Mouse (Mus musculus) liver, embryonic 13.5 days (tissue): Measurements from ENCODE around the gene Nprl3. TPM values are rescaled to one million over a fixed set of nuclear protein-coding genes. Genes with fewer than 3 reads are reported as not detected.

ENCODE experiments used
- ATAC-seq: fragments of 200-750 bp; cut with Nextera tagmentation; 2 replicates; pipeline ENCODE4 v1.8.0; 2017; ENCODE audit warnings: low read depth, mild to moderate bottlenecking, moderate number of reproducible peaks, moderate library complexity
- DNase-seq: peaks from one replicate; pipeline ENCODE4 v3.0.0; 2022
- H3K27ac ChIP-seq: fragments of 300-500 bp; sonication (generic); 2 replicates; pipeline ENCODE4 v1.5.1; 2015; ENCODE audit warnings: moderate library complexity, mild to moderate bottlenecking, inconsistent platforms
- H3K27me3 ChIP-seq: fragments of 300-500 bp; sonication (generic); 2 replicates; pipeline ENCODE4 v1.6.1; 2015; ENCODE audit warnings: mild to moderate bottlenecking, inconsistent platforms
- H3K36me3 ChIP-seq: fragments of 300-500 bp; sonication (generic); 2 replicates; pipeline ENCODE4 v1.6.1; 2015; ENCODE audit warnings: mild to moderate bottlenecking, inconsistent platforms
- H3K4me1 ChIP-seq: fragments of 300-500 bp; sonication (generic); replicated peaks from 2 replicates; pipeline ENCODE4 v1.6.1; 2015; ENCODE audit warnings: inconsistent platforms
- H3K4me2 ChIP-seq: fragments of 300-500 bp; sonication (generic); 2 replicates; pipeline ENCODE4 v1.6.1; 2015; ENCODE audit warnings: inconsistent platforms, mild to moderate bottlenecking, moderate library complexity
- H3K4me3 ChIP-seq: fragments of 300-500 bp; sonication (generic); replicated peaks from 2 replicates; pipeline ENCODE4 v1.5.1; 2015; ENCODE audit warnings: mild to moderate bottlenecking, inconsistent platforms
- H3K9ac ChIP-seq: fragments of 300-500 bp; sonication (generic); 2 replicates; pipeline ENCODE4 v1.6.1; 2015; ENCODE audit warnings: mild to moderate bottlenecking, inconsistent platforms
- H3K9me3 ChIP-seq: fragments of 300-500 bp; sonication (generic); replicated peaks from 2 replicates; pipeline ENCODE4 v1.6.1; 2016; ENCODE audit warnings: inconsistent platforms
- WGBS: fragments of 180-500 bp; shearing (Covaris S2); methylation state at CpG from one replicate; pipeline ENCODE4 v1.1.7; 2015; ENCODE audit not compliant: insufficient replicate concordance; 5-methylcytosine and 5-hydroxymethylcytosine counted together
- polyA plus RNA-seq: library from polyadenylated mRNA; unstranded; fragments of >200 nt; fragmentation: Nextera tagmentation; extraction: Ambion mirVana; gene quantifications from 2 replicates; pipeline ENCODE4 v1.2.1, GENCODE M21; 2015

Nprl3 gene
- polyA plus RNA-seq, 1 experiment from 2014 or later: 27.5 TPM

DNA sequence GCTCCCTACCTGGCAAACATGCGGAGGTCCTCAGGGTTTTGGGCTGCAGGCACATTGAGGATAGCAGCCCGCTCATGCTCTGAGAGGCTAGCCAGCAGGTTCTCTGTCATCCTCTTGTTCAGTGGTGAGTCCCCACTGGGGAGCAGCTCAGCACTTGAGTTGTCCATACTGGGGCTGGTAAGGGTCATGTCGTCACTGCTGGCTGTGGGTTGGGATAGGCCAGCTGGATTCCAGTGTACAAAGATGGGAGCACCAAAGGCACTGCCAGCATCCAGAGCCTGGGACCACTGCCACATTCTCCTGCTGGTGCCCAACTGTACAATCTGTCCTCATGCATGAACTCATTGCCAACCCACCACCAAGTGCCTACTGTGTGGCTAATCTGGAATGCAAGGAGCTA is 33.6 kb downstream of the Nprl3 start:
- Histone ChIP-seq H3K27ac (peak overlapping the region; percentile 27; the same call in 1 of the 2 replicates), H3K4me1 (peaks cover 38% of the 10 kb centered on the region), H3K4me2 (no peak overlapping the region), H3K27me3 (no peaks in the 10 kb centered on the region), H3K9ac (peak overlapping the region; percentile 18; the same call in 1 of the 2 replicates), H3K36me3 (peaks cover 97% of the 10 kb centered on the region), H3K4me3 (no peak overlapping the region), H3K9me3 (no peaks in the 10 kb centered on the region)
- DNase-seq (no peak), ATAC-seq (no peak)
- 94% methylated on average over 3 of the region's 3 CpGs for WGBS

DNA sequence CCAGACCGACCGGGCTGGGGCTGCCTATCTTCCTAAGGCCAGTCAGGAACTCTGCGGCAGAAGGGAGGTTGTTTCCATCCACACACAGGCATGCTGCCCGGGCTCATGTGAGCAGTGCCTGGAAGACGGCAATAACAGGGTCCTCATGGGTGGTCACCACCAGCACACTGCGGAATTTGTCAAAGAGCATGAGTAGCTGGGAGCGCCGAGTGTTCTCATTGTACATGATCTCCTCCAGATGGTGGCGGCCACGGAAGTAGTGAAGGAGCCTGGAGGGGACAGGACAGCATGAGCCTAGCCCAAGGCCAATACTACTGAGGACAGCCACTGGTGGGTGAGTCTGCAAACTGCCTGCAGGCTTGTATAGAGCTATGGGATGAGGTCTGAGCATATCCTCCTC is 34.7 kb downstream of the Nprl3 start:
- Histone ChIP-seq H3K9me3 (no peaks in the 10 kb centered on the region), H3K4me2 (no peak overlapping the region), H3K27ac (no peak overlapping the region; the same call in 1 of the 2 replicates), H3K4me3 (no peak overlapping the region), H3K9ac (no peak overlapping the region), H3K36me3 (peaks cover 99% of the 10 kb centered on the region), H3K27me3 (no peaks in the 10 kb centered on the region), H3K4me1 (peaks cover 35% of the 10 kb centered on the region)
- WGBS: 89% methylated on average over 10 of the region's 10 CpGs
- ATAC-seq (no peak), DNase-seq (no peak)

DNA sequence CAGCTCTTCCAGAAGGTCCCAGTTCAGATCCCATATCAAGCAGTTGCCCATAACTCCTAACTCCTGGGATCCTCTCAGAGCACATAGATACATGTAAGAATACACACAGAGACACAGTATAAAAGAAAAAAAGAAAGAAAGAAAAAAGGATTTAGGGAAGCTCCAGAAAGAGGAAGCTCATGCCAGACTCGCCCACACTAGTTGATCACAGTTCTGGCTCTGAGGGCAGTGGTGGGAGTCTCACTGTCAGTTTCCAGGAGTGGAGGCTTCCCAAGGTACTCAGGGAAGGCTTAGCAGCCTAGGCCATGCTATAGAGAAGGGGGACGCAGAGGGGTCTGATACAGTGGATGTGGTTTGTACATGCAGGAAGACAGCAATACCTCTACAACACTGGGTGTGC is 36.4 kb downstream of the Nprl3 start:
- Histone ChIP-seq H3K27ac (peak overlapping the region; percentile 47), H3K4me1 (peaks cover 37% of the 10 kb centered on the region), H3K27me3 (no peaks in the 10 kb centered on the region), H3K9ac (no peak overlapping the region), H3K4me2 (no peak overlapping the region), H3K36me3 (peaks cover 82% of the 10 kb centered on the region), H3K4me3 (no peak overlapping the region), H3K9me3 (no peaks in the 10 kb centered on the region)
- ATAC-seq (no peak), DNase-seq (no peak)
- 74% methylated on average over 2 of the region's 2 CpGs for WGBS

DNA sequence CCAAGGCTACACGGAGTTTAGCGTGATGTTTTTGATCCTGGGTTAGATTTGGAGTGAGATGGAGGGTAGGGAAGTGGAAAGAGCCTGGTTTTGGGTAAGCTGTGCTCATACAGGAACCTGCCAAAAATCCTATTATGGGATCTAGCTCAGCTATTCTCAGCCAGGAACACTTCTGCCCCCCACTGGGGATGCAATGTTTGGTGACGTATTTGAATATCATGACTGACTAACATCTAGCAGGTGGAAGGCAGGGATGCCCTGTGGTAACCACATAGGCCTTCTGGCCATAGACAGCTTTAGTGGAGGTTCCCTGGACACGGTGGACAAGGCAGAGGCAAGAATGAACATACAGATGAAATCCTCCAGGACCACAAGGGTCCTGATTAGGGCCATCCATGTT is 37.3 kb downstream of the Nprl3 start:
- peaks cover 39% of the 10 kb centered on the region for H3K4me1 ChIP-seq
- H3K9ac ChIP-seq: no peak overlapping the region
- H3K27ac ChIP-seq: peak overlapping the region; percentile 47
- no peak overlapping the region for H3K4me2 ChIP-seq
- H3K4me3 ChIP-seq: no peak overlapping the region
- peaks cover 6% of the 10 kb centered on the region for H3K27me3 ChIP-seq
- no peaks in the 10 kb centered on the region for H3K9me3 ChIP-seq
- WGBS: 78% methylated on average over 4 of the region's 4 CpGs
- peaks cover 73% of the 10 kb centered on the region for H3K36me3 ChIP-seq
- ATAC-seq (no peak), DNase-seq (no peak)

DNA sequence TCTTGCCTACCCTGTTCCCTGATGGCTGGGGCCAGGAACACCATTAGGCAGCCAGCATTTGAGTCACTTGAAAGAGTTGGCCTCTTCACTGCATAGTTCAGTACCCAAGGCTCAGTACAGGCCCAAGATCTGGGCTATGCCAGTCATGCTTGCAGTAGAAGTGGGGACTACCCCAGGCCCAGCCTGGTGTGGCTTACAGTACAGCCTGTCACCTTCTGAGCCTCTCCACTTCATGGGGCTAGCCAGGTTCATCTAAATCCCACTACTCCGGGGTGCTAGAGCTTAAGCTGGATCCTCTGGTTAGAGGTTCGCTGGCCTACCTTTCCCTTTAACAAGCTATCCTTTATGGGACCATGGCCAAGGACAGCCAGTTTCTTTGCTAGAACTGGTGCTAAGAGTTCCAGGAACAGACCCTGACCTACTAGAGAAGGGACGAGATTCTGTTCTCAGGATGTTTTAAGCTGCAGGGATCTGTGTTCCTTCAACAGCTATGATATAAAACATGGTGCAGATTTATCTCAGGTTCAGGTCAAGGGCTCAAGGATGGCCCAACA is 39.1 kb downstream of the Nprl3 start:
- H3K27ac ChIP-seq: peak overlapping the region; percentile 84
- peaks cover 56% of the 10 kb centered on the region for H3K4me1 ChIP-seq
- H3K9me3 ChIP-seq: no peaks in the 10 kb centered on the region
- no peak for ATAC-seq
- no peak for DNase-seq
- WGBS: 80% methylated on average over 3 of the region's 3 CpGs
- peak overlapping the region; percentile 92; the same call in 1 of the 2 replicates for H3K4me2 ChIP-seq
- peaks cover 55% of the 10 kb centered on the region for H3K36me3 ChIP-seq
- peak overlapping the region; percentile 95; the same call in 1 of the 2 replicates for H3K9ac ChIP-seq
- no peak overlapping the region for H3K4me3 ChIP-seq
- H3K27me3 ChIP-seq: peaks cover 25% of the 10 kb centered on the region

DNA sequence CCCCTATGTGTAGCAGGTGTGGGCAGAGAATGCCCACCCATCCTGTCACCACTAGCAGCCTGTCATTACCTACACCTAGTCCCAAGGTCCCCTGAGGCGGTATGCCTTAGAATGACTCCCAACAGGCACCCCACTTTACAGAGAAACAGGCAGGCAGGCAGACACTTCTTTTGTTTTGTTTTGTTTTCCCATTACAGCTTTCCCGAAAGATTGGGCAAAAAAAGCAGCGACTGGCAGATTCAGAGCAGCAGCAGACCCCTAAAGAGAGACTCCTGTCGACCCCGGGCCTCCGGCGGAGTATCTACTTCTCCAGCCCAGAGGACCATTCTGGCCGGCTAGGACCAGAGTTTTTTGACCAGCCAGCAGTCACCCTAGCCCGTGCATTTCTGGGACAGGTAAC is 40.0 kb downstream of the Nprl3 start:
- peak overlapping the region; percentile 84 for H3K4me3 ChIP-seq
- peak overlapping the region; percentile 92 for H3K4me2 ChIP-seq
- peaks cover 64% of the 10 kb centered on the region for H3K4me1 ChIP-seq
- peaks cover 46% of the 10 kb centered on the region for H3K36me3 ChIP-seq
- WGBS: 92% methylated on average over 9 of the region's 9 CpGs
- H3K27me3 ChIP-seq: peaks cover 33% of the 10 kb centered on the region
- H3K9me3 ChIP-seq: no peaks in the 10 kb centered on the region
- ATAC-seq (no peak), DNase-seq (no peak)
- peak overlapping the region; percentile 84 for H3K27ac ChIP-seq
- peak overlapping the region; percentile 95 for H3K9ac ChIP-seq

DNA sequence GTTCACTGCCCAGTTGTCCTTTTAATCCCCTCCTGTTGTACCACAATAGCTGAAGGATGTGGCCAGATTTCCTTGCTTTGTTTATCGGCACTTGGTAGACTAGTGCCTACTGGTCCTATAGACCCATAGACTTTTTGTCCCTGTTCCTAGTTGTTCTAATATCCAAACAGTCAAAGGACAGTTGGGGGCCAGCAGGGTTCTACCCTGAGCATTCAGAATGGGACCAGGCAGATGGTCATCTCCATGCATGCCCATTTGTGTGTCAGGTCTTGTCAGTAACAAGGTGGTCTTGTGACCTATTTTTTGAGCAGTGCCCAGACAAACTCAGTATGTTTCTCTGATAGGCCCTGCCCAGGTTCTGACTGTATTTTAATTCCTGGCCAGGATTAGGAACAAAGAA is 40.5 kb downstream of the Nprl3 start:
- peak overlapping the region; percentile 92 for H3K4me2 ChIP-seq
- H3K27me3 ChIP-seq: peaks cover 38% of the 10 kb centered on the region
- ATAC-seq (no peak), DNase-seq (no peak)
- peaks cover 69% of the 10 kb centered on the region for H3K4me1 ChIP-seq
- H3K9me3 ChIP-seq: no peaks in the 10 kb centered on the region
- peaks cover 41% of the 10 kb centered on the region for H3K36me3 ChIP-seq
- H3K9ac ChIP-seq: peak overlapping the region; percentile 95
- 22% methylated on average over 1 of the region's 1 CpGs for WGBS
- H3K27ac ChIP-seq: peak overlapping the region; percentile 84
- H3K4me3 ChIP-seq: peak overlapping the region; percentile 84

DNA sequence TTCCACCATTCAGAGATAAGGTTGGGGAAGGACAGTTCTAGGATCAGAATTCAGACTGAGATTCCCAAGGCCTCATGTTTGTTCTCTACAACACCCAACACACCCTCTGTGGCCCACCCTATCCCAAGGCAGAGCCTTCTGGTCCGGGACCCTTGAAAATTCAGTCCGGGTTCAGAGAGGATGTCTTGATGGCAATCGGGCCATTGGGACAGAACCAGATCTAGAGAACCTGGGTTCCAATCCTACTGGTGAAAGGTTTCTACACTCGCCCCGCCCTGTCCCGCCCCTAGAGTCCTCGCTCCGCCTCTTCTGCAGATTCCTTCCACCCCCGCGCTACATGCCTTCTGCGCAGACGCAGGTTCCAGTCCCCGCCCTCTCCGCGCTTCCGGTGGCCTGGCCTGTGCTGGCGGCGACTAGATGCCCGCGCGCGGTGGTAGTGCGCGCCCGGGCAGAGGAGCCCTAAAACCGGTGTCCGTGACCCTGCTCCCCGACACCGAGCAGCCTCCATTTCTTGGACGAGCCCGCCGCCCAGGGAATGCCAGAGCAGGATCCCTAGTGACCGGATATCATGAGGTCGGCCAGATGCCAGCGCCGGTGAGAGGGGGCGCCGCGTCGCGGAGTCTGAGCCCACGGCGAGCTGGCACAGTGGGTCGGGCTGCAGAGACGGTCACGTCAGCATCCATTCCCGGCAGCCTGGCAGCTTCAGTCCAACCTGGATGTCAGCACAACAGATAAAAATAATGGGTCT is 41.2 kb downstream of the Nprl3 start, which contains the start of gene Mpg:
Gene Mpg (plus strand): TSS at position 382 of the 748 bp plus-strand sequence.
- Histone ChIP-seq H3K27me3 (peaks cover 46% of the 10 kb centered on the region), H3K9ac (peak within 1 kb of the TSS; percentile 95), H3K4me2 (peak within 1 kb of the TSS; percentile 92), H3K36me3 (peaks cover 34% of the 10 kb centered on the region), H3K27ac (peak within 1 kb of the TSS; percentile 84), H3K4me3 (peak within 1 kb of the TSS; percentile 84), H3K4me1 (peaks cover 76% of the 10 kb centered on the region), H3K9me3 (no peaks in the 10 kb centered on the region)
- ATAC-seq: peak; percentile 90
- DNase-seq: peak; percentile 87
- 3% methylated on average over 47 of the region's 47 CpGs for WGBS

DNA sequence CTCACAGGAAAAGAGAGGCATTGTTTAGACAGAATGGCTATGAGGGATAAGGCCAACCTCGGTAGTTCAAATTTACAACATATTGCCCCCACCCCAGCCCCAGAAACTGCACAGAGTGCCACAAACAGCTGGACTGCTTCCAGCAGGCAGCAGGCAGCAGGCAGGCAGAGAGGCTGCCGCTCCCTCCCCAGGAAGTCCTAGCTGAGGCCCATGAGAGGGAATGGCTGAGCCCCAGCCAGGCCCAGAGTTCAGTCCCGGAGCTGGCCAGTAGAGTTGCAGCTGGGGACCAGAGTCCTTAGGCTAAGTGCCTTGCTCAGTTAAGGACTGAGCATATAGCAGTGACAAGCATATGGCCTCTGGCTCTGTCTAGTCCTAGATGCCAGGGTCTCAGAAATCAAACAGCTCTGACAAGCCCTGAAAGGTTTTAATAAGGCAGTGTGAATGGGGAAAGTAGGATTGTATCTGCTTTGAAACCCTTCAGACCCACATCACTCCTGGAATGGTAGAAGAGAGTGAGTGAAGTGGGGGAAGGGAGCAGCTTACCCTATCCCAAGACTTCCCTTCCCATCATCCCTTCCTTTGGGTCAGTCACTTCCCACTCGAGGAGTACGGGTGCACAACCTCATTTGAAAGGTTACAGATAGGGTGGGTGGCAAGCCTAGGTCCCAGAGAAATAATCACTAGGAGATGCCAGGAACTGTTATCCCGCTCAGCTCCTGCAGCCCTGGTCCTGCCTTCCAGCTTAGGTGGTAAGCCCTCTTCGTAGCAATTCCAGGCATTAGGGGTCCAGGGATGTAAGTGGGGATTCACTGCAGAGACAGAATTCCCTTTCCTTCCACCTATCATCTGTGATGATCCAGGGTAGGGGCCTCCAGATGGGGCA is 42.0 kb downstream of the Nprl3 start:
- Histone ChIP-seq H3K36me3 (peaks cover 26% of the 10 kb centered on the region), H3K4me3 (peak overlapping the region; percentile 84), H3K27me3 (peaks cover 54% of the 10 kb centered on the region), H3K27ac (peak overlapping the region; percentile 44), H3K9me3 (no peaks in the 10 kb centered on the region), H3K9ac (0 out of 2 replicates have a peak overlapping the region, but pooled peaks have one; percentile 17), H3K4me1 (peaks cover 78% of the 10 kb centered on the region), H3K4me2 (peak overlapping the region; percentile 92)
- no peak for DNase-seq
- 47% methylated on average over 7 of the region's 7 CpGs for WGBS
- no peak for ATAC-seq

DNA sequence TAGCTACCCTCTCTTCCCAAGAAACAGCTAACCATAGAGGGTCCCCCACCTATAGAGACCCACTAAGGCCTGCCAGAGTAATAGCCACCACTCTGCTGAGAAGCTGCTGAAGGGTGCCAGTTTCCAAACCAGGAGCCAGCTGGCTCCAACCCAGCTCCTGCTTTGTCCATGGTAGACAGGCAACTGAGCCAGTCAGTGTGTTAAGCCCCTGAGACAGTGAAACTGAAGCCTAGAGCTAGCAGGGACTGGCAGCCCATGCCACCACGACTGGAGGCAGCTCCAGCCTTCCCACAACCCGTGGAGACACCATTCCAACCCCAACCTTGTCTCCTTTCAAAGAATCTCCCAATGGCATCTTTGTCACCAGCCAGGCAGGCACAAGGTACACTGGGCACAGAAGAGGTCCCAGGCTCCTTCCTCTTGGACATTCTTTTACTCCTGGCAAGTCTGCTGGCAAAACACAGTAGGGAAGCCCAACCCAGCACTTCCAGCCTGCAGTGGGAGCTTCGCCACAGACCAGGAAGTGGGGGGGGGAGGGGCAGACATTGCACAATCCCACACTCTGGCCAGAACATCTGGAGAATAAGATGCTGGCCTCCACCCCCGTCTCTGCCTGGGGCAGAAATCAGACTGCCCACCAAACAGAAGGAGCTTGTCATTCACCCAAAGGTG is 42.9 kb downstream of the Nprl3 start:
- no peak overlapping the region for H3K9ac ChIP-seq
- H3K4me2 ChIP-seq: no peak overlapping the region
- peak overlapping the region; percentile 44 for H3K27ac ChIP-seq

More for the DNA sequence above, 42.9 kb downstream of the Nprl3 start:
- WGBS: 12% methylated on average over 4 of the region's 4 CpGs
- peaks cover 81% of the 10 kb centered on the region for H3K4me1 ChIP-seq
- no peak overlapping the region for H3K4me3 ChIP-seq
- no peak for ATAC-seq
- H3K9me3 ChIP-seq: no peaks in the 10 kb centered on the region
- peaks cover 63% of the 10 kb centered on the region for H3K27me3 ChIP-seq
- peaks cover 17% of the 10 kb centered on the region for H3K36me3 ChIP-seq
- DNase-seq: no peak
